Mouse (Mus musculus) stomach, embryonic 15.5 days (tissue): Measurements from ENCODE around the gene Ifi213. TPM values are rescaled to one million over a fixed set of nuclear protein-coding genes. Genes with fewer than 3 reads are reported as not detected.
"Not testable (repeated sequence)": the region's sequence is repeated elsewhere in the genome, so short reads cannot be mapped to it uniquely, and the experiment has no call there.

Experiments
- ATAC-seq: fragments of 200-750 bp; cut with Nextera tagmentation; 2 replicates; pipeline ENCODE4 v1.8.0; 2017; ENCODE audit warnings: low read depth, moderate number of reproducible peaks, moderate TSS enrichment; ENCODE audit not compliant: insufficient read depth, low FRiP score
- H3K27ac ChIP-seq: fragments of 300-500 bp; sonication (generic); 2 replicates; pipeline ENCODE4 v1.5.1; 2015; ENCODE audit warnings: mild to moderate bottlenecking, inconsistent platforms
- H3K27me3 ChIP-seq: fragments of 300-500 bp; sonication (generic); replicated peaks from 2 replicates; pipeline ENCODE4 v1.6.1; 2015; ENCODE audit warnings: inconsistent platforms
- H3K36me3 ChIP-seq: fragments of 300-500 bp; sonication (generic); 2 replicates; pipeline ENCODE4 v1.6.1; 2015; ENCODE audit warnings: inconsistent platforms
- H3K4me1 ChIP-seq: fragments of 300-500 bp; sonication (generic); 2 replicates; pipeline ENCODE4 v1.6.1; 2015; ENCODE audit warnings: inconsistent platforms
- H3K4me2 ChIP-seq: fragments of 300-500 bp; sonication (generic); 2 replicates; pipeline ENCODE4 v1.6.1; 2015; ENCODE audit warnings: mild to moderate bottlenecking, inconsistent platforms
- H3K4me3 ChIP-seq: fragments of 300-500 bp; sonication (generic); replicated peaks from 2 replicates; pipeline ENCODE4 v1.5.1; 2015; ENCODE audit warnings: inconsistent platforms
- H3K9ac ChIP-seq: fragments of 300-500 bp; sonication (generic); 2 replicates; pipeline ENCODE4 v1.6.1; 2015; ENCODE audit warnings: inconsistent platforms
- H3K9me3 ChIP-seq: fragments of 300-500 bp; sonication (generic); 2 replicates; pipeline ENCODE4 v1.6.1; 2016; ENCODE audit warnings: inconsistent platforms
- WGBS: fragments of 180-500 bp; shearing (Covaris S2); methylation state at CpG from one replicate; pipeline ENCODE4 v1.1.7; 2015; 5-methylcytosine and 5-hydroxymethylcytosine counted together
- polyA plus RNA-seq: library from polyadenylated mRNA; unstranded; fragments of >200 nt; fragmentation: Nextera tagmentation; extraction: Ambion mirVana; gene quantifications from 2 replicates; pipeline ENCODE4 v1.2.1, GENCODE M21; 2015

The Ifi213 gene
- 0.45 and 0.54 TPM in 2 replicates for polyA plus RNA-seq

DNA sequence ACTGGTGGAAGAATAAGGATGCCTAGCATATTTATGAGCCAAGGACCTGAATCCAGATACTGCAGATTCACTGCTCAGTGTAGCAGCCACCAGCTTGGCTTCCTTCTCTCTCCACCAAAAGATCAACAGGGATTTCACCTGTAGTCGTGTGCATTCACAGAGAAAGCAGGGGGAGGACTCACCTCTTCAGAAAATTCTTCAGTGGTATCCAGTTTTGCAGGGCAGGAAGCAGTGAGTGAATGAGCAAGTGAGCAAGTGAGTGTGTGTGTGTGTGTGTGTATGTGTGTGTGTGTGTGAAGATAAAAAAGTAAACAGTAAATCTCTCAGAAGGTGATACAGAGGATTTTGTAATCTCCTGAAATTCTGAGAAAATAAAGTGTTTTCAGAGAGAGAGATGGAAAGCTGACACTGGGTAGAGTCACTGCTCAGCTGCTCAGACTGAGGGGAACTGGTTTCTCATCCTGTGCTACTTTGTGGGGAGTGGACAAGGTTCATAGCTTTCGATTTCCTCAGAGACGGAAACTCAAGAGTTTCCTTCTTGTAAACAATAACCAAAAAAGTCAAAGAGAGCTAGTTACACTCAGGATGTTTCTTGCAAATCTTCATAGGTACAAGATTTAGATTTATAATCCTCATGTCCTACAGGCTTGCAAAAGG lies at the start of gene Ifi213:
Ifi213 (minus strand) TSS at position 437 of the 657 bp plus-strand sequence.
- not testable (repeated sequence) for H3K27ac ChIP-seq

DNA sequence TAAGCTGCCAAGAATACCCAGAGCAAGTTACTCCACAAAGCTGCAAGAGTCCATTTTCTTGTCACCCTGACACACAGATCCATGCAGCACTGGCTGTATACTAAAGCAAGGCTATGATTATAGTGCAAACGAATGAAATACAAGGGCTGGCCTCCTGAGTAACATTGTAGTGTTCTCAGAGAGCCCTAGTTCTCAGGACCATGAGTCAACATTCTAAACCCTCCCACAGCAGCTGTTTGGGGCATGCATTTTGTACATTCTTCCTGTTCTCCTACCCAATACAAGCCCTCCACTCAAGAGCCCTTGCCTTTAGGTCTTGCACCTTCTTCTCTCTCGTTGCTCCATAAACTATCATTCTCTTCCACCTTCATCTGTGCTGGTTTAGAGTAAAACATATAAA lies 46.3 kb upstream of the Ifi213 start:
- no peak overlapping the region for H3K4me2 ChIP-seq
- H3K4me1 ChIP-seq: no peaks in the 10 kb centered on the region
- no peaks in the 10 kb centered on the region for H3K36me3 ChIP-seq
- ATAC-seq: no peak
- WGBS: 65% methylated on average over 2 of the region's 2 CpGs
- no peak overlapping the region for H3K4me3 ChIP-seq
- H3K9me3 ChIP-seq: no peaks in the 10 kb centered on the region
- H3K27me3 ChIP-seq: no peaks in the 10 kb centered on the region
- H3K27ac ChIP-seq: no peak overlapping the region
- no peak overlapping the region for H3K9ac ChIP-seq

More for the DNA sequence above, at the start of gene Ifi213:
- H3K27me3 ChIP-seq, H3K9ac ChIP-seq, H3K4me3 ChIP-seq, H3K4me1 ChIP-seq, H3K4me2 ChIP-seq, ATAC-seq, H3K9me3 ChIP-seq, H3K36me3 ChIP-seq: not testable (repeated sequence)
- 54% methylated on average over 3 of the region's 3 CpGs for WGBS

DNA sequence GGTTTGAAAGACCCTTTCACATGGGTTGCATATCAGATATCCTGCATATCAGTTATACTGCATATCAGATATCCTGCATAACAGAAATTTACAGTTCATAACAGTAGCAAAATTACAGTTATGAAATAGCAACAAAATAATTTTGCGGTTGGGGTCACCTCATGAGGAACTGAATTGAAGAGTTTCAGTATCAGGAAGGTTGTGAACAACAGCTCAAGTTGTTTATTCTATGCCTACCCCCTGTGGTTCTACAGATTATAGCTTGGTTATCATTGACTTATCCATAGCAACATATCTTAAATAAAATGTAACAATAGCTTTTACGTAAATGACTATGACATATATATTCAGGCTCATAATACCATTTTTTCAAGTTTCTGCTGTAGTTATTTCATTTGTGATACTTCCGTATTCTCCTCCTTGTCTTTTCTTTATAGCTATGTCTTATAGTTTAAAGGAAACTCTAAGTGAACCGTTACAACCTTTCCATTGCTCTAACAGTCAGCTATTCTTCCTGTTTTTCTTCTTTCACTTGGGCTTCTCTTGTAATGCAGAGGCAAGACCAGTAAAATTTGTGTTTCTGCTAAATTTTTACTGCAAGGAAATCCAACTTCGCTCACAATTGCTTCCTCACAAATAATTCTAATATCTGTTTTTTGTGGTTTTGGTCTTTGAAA lies 35.0 kb upstream of the Ifi213 start:
- Histone ChIP-seq H3K9me3 (no peaks in the 10 kb centered on the region), H3K36me3 (no peaks in the 10 kb centered on the region), H3K4me1 (no peaks in the 10 kb centered on the region), H3K27me3 (no peaks in the 10 kb centered on the region), H3K4me3 (no peak overlapping the region), H3K4me2 (no peak overlapping the region), H3K27ac (no peak overlapping the region), H3K9ac (no peak overlapping the region)
- WGBS: 85% methylated on average over 5 of the region's 5 CpGs
- ATAC-seq: no peak

DNA sequence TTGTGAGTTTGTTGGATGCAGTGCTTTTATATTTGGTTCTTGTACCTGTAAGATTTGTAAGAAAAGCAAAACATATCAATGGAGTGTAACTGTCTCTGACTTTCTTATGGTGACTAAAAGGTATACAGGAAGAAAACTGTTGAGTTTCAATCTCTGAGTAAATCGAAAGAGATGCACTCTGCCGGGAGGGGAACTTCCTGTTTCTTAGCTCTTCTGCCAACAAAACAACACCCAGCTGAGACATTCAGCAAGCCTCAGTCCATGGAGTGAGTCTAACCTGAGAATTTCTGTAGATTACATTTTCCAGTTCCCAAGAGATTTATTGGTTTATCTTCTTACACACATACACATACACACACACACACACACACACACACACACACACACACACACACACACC lies 31.5 kb upstream of the Ifi213 start, which contains the start of gene Ifi209:
Ifi209 (plus strand) TSS at position 296 of the 400 bp plus-strand sequence.
- not testable (repeated sequence) for H3K9me3 ChIP-seq, H3K27ac ChIP-seq, ATAC-seq, H3K4me1 ChIP-seq, H3K9ac ChIP-seq, H3K4me3 ChIP-seq, H3K36me3 ChIP-seq, H3K4me2 ChIP-seq, H3K27me3 ChIP-seq
- WGBS: 72% methylated on average over 2 of the region's 2 CpGs

DNA sequence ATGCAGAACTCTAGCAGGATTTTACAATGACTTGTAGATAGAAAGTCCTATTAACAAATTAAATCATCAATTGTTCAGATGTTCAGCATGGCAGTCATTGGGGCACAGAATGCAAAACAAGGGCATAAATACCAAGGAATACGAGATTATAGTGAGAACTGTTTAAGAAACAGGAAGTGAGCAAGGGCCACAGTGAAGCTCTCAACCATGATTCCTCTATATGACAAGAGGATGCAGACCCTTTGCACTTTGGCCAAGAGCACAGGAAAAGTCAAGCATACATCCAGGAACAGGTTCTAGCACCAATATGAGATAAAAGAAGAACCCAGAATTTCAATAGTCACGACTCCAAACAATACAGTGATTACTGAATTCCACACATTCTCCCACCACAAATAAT lies 27.6 kb upstream of the Ifi213 start:
- Histone ChIP-seq H3K27me3 (no peaks in the 10 kb centered on the region), H3K27ac (no peak overlapping the region), H3K4me1 (no peaks in the 10 kb centered on the region), H3K4me2 (no peak overlapping the region), H3K36me3 (no peaks in the 10 kb centered on the region), H3K9me3 (no peaks in the 10 kb centered on the region), H3K4me3 (no peak overlapping the region), H3K9ac (no peak overlapping the region)
- WGBS: 69% methylated on average over 2 of the region's 2 CpGs
- no peak for ATAC-seq

DNA sequence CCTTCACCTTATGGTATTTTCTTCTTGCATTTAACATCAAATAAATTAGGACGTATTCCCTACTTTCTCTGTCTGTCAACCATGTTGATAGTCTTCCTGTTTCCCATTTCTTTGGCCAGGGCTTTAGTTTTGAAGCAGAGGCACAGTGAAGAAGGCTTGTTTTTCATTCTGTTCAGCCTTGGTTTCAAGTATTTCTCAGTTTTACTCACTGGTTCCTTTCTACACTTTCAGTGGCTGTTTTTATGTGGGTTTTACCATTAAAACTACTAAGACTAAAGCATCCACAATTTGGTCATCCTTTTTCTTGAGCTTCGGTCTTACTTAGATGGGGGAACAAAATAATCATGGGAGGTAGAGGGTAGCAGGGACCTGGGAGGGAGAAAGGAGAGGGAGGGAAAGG lies 25.0 kb upstream of the Ifi213 start:
- Histone ChIP-seq H3K9ac (no peak overlapping the region), H3K4me3 (no peak overlapping the region), H3K9me3 (no peaks in the 10 kb centered on the region), H3K36me3 (no peaks in the 10 kb centered on the region), H3K27me3 (no peaks in the 10 kb centered on the region), H3K4me1 (no peaks in the 10 kb centered on the region), H3K27ac (no peak overlapping the region), H3K4me2 (no peak overlapping the region)
- WGBS: 75% methylated on average over 2 of the region's 2 CpGs
- no peak for ATAC-seq

DNA sequence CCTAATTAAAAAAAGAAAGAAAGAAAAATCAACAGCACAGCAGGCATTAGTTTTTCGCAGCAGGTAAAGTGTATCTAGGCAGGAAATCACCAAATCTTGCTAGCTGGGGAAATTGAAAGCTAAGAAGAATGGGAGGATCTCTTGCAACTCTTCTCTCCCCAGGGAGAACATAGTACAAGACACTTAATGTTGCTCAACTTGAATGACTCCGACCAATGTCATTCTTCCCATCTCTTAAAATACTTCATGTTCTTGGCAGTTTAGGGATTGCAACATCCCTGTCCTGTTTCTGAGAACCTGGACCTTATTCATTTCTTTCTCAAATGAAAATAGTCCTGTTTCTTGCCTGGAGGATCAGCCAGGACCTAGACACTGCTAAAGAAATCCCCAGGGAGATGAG lies 23.1 kb upstream of the Ifi213 start:
- not testable (repeated sequence) for ATAC-seq, H3K4me1 ChIP-seq, H3K27ac ChIP-seq, H3K4me2 ChIP-seq, H3K9ac ChIP-seq, H3K36me3 ChIP-seq, H3K4me3 ChIP-seq, H3K27me3 ChIP-seq, H3K9me3 ChIP-seq
- 77% methylated on average over 2 of the region's 2 CpGs for WGBS

DNA sequence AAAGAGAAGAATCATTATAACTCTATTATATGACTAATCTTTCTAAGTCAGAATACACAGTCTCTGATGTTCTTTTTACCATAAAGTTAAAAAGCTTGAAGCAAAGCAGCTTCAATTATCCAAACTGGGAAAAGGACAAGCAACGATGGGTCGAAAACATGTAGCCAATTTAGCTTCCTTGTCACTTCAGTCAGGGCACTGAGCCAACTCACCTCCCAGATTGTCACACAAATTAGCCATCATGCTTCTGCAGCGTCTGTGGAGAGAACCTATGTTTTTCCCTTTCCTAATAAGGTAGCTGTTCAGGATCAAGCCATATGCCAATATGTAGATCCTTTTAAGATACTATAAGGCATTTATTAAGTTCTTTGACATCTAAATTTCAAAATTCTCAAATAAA lies 11.2 kb upstream of the Ifi213 start:
- 68% methylated on average over 3 of the region's 3 CpGs for WGBS
- not testable (repeated sequence) for H3K4me1 ChIP-seq, ATAC-seq, H3K4me2 ChIP-seq, H3K9ac ChIP-seq, H3K27me3 ChIP-seq, H3K36me3 ChIP-seq, H3K4me3 ChIP-seq, H3K27ac ChIP-seq, H3K9me3 ChIP-seq

DNA sequence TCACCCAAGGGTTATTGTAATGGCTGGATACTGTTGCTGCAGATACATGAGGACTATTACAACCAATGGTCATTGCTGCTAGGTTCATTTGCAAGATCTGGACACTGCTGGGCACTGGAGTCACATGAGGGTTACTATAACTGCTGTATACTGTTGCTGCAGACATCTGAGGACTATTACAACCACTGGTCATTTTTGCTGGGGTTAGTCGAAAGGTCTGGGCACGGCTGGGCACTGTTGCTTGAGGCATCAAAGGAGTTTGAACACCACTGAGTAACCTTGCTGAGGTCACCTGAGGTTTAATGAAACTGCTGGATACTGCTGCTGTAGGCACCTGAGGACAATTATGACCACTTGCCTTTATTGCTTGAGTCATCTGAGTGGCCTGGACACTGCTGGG lies 9.4 kb downstream of the Ifi213 start:
- H3K4me3 ChIP-seq, H3K4me1 ChIP-seq, H3K27ac ChIP-seq, H3K9ac ChIP-seq, H3K27me3 ChIP-seq, ATAC-seq, H3K36me3 ChIP-seq, H3K4me2 ChIP-seq, H3K9me3 ChIP-seq: not testable (repeated sequence)
- WGBS: 86% methylated on average over 2 of the region's 2 CpGs

DNA sequence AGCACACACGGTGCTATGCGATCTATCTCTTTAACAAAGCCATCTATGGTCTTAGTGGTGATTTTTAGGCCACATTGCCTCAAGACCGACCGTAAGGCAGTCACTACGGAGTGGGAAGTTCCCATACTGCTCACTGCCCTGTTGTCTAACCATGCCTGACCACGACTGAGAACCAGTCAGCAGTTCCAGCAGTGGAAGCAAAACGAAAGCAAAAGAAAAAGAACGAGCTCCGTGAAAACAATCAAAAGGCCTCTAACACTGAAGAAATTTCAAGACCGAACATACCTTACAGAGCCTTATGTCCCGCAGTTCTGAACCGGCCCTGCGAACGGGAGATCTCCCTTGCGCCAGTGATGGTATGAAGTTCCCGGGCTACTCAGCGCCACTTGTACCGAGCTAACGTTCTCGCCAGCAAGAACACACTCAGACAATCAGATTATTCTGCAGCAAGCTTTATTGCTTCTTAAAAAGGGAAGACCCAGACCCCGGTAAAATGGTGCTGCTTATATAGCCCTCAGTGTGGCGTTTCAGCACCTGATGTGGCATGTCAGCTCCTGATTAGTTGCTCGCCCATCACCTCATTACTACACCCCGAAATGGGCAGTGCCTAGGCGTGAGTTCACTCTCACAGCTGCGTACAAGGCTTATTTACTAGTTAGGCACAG lies 19.0 kb downstream of the Ifi213 start:
- no peak for ATAC-seq
- H3K9me3 ChIP-seq: 0 out of 2 replicates have a peak, but pooled peaks cover 3% of the 10 kb centered on the region
- H3K27ac ChIP-seq: no peak overlapping the region
- H3K4me1 ChIP-seq: no peaks in the 10 kb centered on the region
- H3K4me2 ChIP-seq: no peak overlapping the region
- 94% methylated on average over 26 of the region's 26 CpGs for WGBS
- H3K4me3 ChIP-seq: no peak overlapping the region
- H3K36me3 ChIP-seq: no peaks in the 10 kb centered on the region
- no peaks in the 10 kb centered on the region for H3K27me3 ChIP-seq
- H3K9ac ChIP-seq: no peak overlapping the region

DNA sequence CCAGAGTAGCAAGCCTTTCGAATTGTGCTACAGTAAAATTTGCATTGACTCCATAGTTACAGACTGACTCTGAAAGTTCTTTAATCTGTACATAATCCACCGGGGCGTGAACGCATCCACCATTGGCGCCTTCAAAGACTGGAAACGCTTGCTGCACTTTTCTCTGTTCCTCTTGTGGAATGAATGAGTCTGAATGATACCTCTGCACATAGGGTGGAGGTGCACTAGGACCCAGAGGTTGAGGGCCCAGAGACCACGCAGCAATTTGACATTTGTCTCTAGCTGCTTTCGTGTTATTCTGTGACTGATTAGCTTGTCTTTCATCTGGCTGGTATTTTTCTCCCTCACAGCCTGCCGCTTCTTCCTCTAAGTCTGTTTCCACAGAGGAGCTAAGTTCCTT lies 20.0 kb downstream of the Ifi213 start:
- WGBS: 93% methylated on average over 9 of the region's 9 CpGs

DNA sequence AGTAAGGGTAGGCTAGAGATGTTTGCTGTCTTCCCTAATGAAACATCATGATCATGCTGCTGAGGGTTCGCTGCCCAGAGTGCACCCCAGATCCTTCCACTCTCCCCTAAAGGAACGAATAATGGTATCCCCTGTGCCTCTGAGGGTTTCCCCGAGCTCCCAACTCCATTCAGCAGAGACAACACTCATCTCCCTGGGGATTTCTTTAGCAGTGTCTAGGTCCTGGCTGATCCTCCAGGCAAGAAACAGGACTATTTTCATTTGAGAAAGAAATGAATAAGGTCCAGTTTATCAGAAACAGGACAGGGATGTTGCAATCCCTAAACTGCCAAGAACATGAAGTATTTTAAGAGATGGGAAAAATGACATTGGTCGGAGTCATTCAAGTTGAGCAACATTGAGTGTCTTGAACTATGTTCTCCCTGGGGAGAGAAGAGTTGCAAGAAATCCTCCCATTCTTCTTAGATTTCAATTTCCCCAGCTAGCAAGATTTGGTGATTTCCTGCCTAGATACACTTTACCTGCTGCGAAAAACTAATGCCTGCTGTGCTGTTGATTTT lies 48.5 kb downstream of the Ifi213 start:
- not testable (repeated sequence) for H3K9ac ChIP-seq, H3K4me1 ChIP-seq, H3K27ac ChIP-seq, H3K27me3 ChIP-seq, H3K4me2 ChIP-seq, H3K36me3 ChIP-seq, H3K4me3 ChIP-seq, ATAC-seq, H3K9me3 ChIP-seq
- WGBS: 85% methylated on average over 5 of the region's 5 CpGs

More for the DNA sequence above, 20.0 kb downstream of the Ifi213 start:
- Histone ChIP-seq H3K4me1 (no peaks in the 10 kb centered on the region), H3K9ac (no peak overlapping the region), H3K4me3 (no peak overlapping the region), H3K4me2 (no peak overlapping the region), H3K9me3 (0 out of 2 replicates have a peak, but pooled peaks cover 3% of the 10 kb centered on the region), H3K27ac (no peak overlapping the region), H3K27me3 (no peaks in the 10 kb centered on the region), H3K36me3 (no peaks in the 10 kb centered on the region)
- no peak for ATAC-seq
